In genomic region chr8:66410080-66410615, GRCm38 (mm10) we compare ENCODE assay signal across 28 mouse cellular contexts.
DNase-seq lines count a peak whose midpoint lies in the region; ATAC-seq lines count a peak whose summit lies in the region.
"Had no signal": no experiment of that assay in that cellular context is flagged by ENCODE, and none has a peak within 500 bp of the region (broad histone marks: within the 10 kb centered on the region; RNA-seq: fewer than 3 reads in every experiment).

No protein-coding gene starts in this region.

- WGBS in kidney, embryonic 14.5 days, result 70% methylated on average over 9 of the region's 9 CpGs

- H3K4me3 ChIP-seq in kidney, embryonic 14.5 days (ENCODE audit: low read length), result no peak overlapping the region
- H3K4me3 ChIP-seq: embryonic facial prominence, embryonic 10.5 days; embryonic facial prominence, embryonic 13.5 days; erythroblast, embryonic 14.5 days; forebrain, embryonic 12.5 days; forebrain, embryonic 15.5 days; heart, embryonic 12.5 days; heart, embryonic 15.5 days; hindbrain, embryonic 10.5 days; hindbrain, embryonic 13.5 days had no signal

- H3K9ac ChIP-seq in kidney, embryonic 14.5 days (ENCODE audit: low read depth, low read length), result no peak overlapping the region
- H3K9ac ChIP-seq: embryonic facial prominence, embryonic 13.5 days; forebrain, embryonic 12.5 days; forebrain, embryonic 15.5 days; heart, embryonic 12.5 days; heart, embryonic 15.5 days; hindbrain, embryonic 13.5 days had no signal

- H3K4me1 ChIP-seq in kidney, embryonic 14.5 days (ENCODE audit: control insufficient read depth, insufficient read depth, low read length), result no peaks in the 10 kb centered on the region
- H3K4me1 ChIP-seq: embryonic facial prominence, embryonic 10.5 days; embryonic facial prominence, embryonic 13.5 days; forebrain, embryonic 12.5 days; forebrain, embryonic 15.5 days; heart, embryonic 12.5 days; heart, embryonic 15.5 days; hindbrain, embryonic 10.5 days; hindbrain, embryonic 13.5 days had no signal

- H3K9me3 ChIP-seq in kidney, embryonic 14.5 days (ENCODE audit: control insufficient read depth, low read length), result no peaks in the 10 kb centered on the region
- H3K9me3 ChIP-seq: embryonic facial prominence, embryonic 10.5 days; embryonic facial prominence, embryonic 13.5 days; forebrain, embryonic 12.5 days; forebrain, embryonic 15.5 days; heart, embryonic 12.5 days; heart, embryonic 15.5 days; hindbrain, embryonic 10.5 days; hindbrain, embryonic 13.5 days had no signal

- ATAC-seq in kidney, embryonic 14.5 days (ENCODE audit: low FRiP score, low TSS enrichment), result no peak
- ATAC-seq: forebrain, embryonic 15.5 days; hindbrain, embryonic 16.5 days had no signal

- no peaks in the 10 kb centered on the region for H3K36me3 ChIP-seq in kidney, embryonic 14.5 days (ENCODE audit: control insufficient read depth, insufficient read depth, low read length)
- H3K36me3 ChIP-seq in splenic B cell, adult 2 months (ENCODE audit: control insufficient read depth, insufficient read depth, low read length, poor library complexity, severe bottlenecking), result peaks cover 6% of the 10 kb centered on the region
- H3K36me3 ChIP-seq: embryonic facial prominence, embryonic 10.5 days; embryonic facial prominence, embryonic 13.5 days; forebrain, embryonic 12.5 days; forebrain, embryonic 15.5 days; heart, embryonic 12.5 days; heart, embryonic 15.5 days; hindbrain, embryonic 10.5 days; hindbrain, embryonic 13.5 days had no signal

- H3K4me2 ChIP-seq in kidney, embryonic 14.5 days (replicated peaks; ENCODE audit: low read depth, low read length), result no peak overlapping the region
- H3K4me2 ChIP-seq: embryonic facial prominence, embryonic 13.5 days; forebrain, embryonic 12.5 days; forebrain, embryonic 15.5 days; heart, embryonic 12.5 days; heart, embryonic 15.5 days; hindbrain, embryonic 13.5 days had no signal

- DNase-seq in kidney, adult 9 months, result peak; percentile 68
- DNase-seq in kidney, postnatal 36 days, result peak; percentile 8 to 11
- DNase-seq in kidney, postnatal 14 days, result no peak
- DNase-seq in B cell, adult 2 months, result peak; percentile 36 to 41
- DNase-seq in splenic B cell, adult 2 months (ENCODE audit: low read depth, low spot score), result peak; percentile 68
- no peak for DNase-seq in cerebellum, adult 11 months
- DNase-seq: adrenal gland, adult 2 months; adrenal gland, postnatal 14 days; cerebellum, adult 11-12 months; cerebellum, adult 8-10 months; cerebellum, postnatal 10 days; cerebellum, postnatal 36 days; embryo, embryonic 11 days; gastrocnemius, postnatal 25 days; heart, adult 18-20 months; heart, postnatal 10 days; heart, postnatal 36 days had no signal

- no peak overlapping the region for H3K27ac ChIP-seq in kidney, embryonic 14.5 days (ENCODE audit: low read depth, low read length)
- H3K27ac ChIP-seq: embryonic facial prominence, embryonic 10.5 days; embryonic facial prominence, embryonic 13.5 days; forebrain, embryonic 12.5 days; forebrain, embryonic 15.5 days; heart, embryonic 15.5 days; hindbrain, embryonic 10.5 days; hindbrain, embryonic 13.5 days had no signal

- H3K27me3 ChIP-seq in kidney, embryonic 14.5 days (ENCODE audit: control insufficient read depth, insufficient read depth, low read length), result no peaks in the 10 kb centered on the region
- H3K27me3 ChIP-seq in splenic B cell, adult 2 months (ENCODE audit: control insufficient read depth, insufficient read depth, low read length, poor library complexity, severe bottlenecking), result no peaks in the 10 kb centered on the region
- H3K27me3 ChIP-seq: embryonic facial prominence, embryonic 13.5 days; forebrain, embryonic 12.5 days; forebrain, embryonic 15.5 days; heart, embryonic 12.5 days; heart, embryonic 15.5 days; hindbrain, embryonic 13.5 days had no signal

Comparison
In these comparisons a context has a peak if more than half of its experiments do, and no peak if none do; other contexts are left out.
1. DNase-seq: peak in kidney, adult 9 months (single experiment), kidney, postnatal 36 days (2 of 2), B cell, adult 2 months (2 of 2) and splenic B cell, adult 2 months (single experiment); none in kidney, postnatal 14 days (single experiment) and cerebellum, adult 11 months (single experiment).